Mouse (Mus musculus): ENCODE measurements around the gene Rps24. TPM values are rescaled to one million over a fixed set of nuclear protein-coding genes. Genes with fewer than 3 reads are reported as not detected.

The Rps24 gene
- polyA plus RNA-seq, 1 experiment: 2,792 TPM

DNA sequence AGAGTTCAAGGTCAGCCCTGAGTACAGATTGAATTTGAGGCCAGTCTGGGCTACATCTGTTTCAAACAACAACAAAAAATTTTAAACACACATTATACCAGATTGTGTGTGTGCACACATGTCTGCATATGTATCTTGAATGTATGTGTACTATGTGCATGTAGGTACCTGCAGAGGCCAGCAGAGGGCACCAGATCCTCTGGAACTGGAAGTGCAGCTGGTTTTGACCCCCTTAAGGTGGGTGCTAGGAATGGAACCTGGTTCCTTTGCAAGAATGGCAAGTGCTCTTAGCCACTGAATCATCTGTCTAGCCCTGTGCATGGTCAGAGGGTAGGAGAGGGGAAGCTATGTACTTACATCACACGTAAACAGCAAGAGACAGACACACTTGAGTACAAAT, 23.3 kb downstream of the Rps24 start:
- Histone ChIP-seq H3K4me1 (ENCODE audit: control insufficient read depth, insufficient read depth, low read length) (no peaks in the 10 kb centered on the region), H3K27ac (ENCODE audit: insufficient read depth, low read depth, low read length) (no peak overlapping the region), H3K4me3 (ENCODE audit: insufficient read depth, low read length) (no peak overlapping the region)
- no peak for TF ChIP-seq POLR2A (IDR thresholded peaks at IDR 0.05; ENCODE audit: borderline replicate concordance, low read depth, low read length)
- TF ChIP-seq CTCF (IDR thresholded peaks at IDR 0.05; ENCODE audit: low read depth, low read length): peak; percentile 44; the same call in 1 of the 2 replicates

DNA sequence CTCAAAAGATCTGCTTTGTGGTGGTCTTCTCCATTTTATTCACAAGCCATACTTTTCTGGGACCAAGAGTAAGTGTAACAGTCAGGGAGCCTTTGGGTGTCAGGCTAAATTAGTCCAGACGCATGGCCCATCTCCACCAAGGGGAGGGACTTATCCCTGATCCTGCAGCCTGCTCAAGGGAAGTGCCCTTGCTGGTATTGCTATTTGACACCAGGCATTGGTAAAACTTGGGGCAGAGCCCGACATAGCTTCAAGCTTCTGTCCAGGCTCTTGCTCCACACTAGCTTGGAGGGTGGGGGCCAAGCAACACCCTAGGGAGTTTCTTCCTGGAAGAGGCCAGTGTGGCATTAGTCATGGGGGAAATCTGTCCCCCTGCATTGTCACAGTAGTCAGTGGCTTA, 23.8 kb downstream of the Rps24 start:
- no peak for TF ChIP-seq CTCF (IDR thresholded peaks at IDR 0.05; ENCODE audit: low read depth, low read length)
- no peak for TF ChIP-seq POLR2A (IDR thresholded peaks at IDR 0.05; ENCODE audit: borderline replicate concordance, low read depth, low read length)
- no peak overlapping the region for H3K4me3 ChIP-seq (ENCODE audit: insufficient read depth, low read length)
- no peak overlapping the region for H3K27ac ChIP-seq (ENCODE audit: insufficient read depth, low read depth, low read length)
- no peaks in the 10 kb centered on the region for H3K4me1 ChIP-seq (ENCODE audit: control insufficient read depth, insufficient read depth, low read length)

DNA sequence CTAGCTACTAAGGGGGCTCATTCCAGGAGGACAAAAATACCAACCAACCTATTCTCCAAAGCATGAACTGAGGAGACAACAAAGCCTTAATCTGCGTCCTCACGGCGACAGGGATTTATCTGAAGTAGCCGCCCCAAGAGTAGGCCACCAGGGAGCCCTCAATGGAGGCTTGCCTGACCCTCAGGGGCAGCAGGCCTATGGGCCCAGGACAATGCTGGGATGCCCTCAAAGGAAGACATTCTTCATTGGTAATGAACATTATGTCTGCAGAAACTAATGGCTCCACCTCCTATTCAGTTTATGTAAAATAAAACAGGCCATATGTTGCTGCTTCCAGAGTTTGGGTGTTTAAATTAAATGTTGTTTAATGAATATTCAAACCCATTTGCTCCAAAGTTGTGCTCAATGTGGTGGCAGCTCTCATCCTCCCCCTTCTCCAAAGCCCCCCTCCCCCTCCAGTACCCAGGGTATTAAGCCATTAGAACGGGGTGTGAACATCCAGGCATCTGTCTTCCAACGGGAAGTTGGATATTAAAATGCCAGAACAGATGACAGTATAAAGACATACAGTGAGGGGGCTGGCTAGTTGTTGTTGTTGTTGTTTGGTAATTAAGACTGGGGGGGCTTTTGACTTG, 25.7 kb downstream of the Rps24 start:
- TF ChIP-seq POLR2A (IDR thresholded peaks at IDR 0.05; ENCODE audit: borderline replicate concordance, low read depth, low read length) (no peak), CTCF (IDR thresholded peaks at IDR 0.05; ENCODE audit: low read depth, low read length) (no peak)
- Histone ChIP-seq H3K4me3 (ENCODE audit: insufficient read depth, low read length) (no peak overlapping the region), H3K4me1 (ENCODE audit: control insufficient read depth, insufficient read depth, low read length) (no peaks in the 10 kb centered on the region), H3K27ac (ENCODE audit: insufficient read depth, low read depth, low read length) (no peak overlapping the region)

DNA sequence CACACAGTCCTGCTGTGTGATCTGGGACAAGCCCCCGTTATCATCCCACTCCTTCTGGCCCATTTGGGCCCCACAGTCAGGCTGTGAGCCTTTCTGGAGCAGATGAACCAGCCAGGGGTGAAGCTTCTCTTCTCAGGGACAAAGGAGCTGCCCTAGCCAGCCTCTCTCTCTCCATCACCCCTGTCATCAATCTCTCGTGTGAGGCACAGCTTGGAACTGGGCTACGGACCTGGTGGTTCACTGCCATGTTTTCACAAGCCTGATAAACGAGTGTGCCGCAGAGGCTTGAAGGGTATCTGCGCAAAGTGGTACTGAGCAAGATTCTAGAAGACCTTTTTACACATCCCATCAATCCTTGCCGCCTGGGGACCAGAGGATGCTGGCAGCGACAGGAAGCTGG, 34.7 kb downstream of the Rps24 start:
- no peak overlapping the region for H3K4me3 ChIP-seq (ENCODE audit: insufficient read depth, low read length)
- no peak for TF ChIP-seq CTCF (IDR thresholded peaks at IDR 0.05; ENCODE audit: low read depth, low read length)
- no peak for TF ChIP-seq POLR2A (IDR thresholded peaks at IDR 0.05; ENCODE audit: borderline replicate concordance, low read depth, low read length)
- H3K4me1 ChIP-seq (ENCODE audit: control insufficient read depth, insufficient read depth, low read length): no peaks in the 10 kb centered on the region
- H3K27ac ChIP-seq (ENCODE audit: insufficient read depth, low read depth, low read length): no peak overlapping the region

DNA sequence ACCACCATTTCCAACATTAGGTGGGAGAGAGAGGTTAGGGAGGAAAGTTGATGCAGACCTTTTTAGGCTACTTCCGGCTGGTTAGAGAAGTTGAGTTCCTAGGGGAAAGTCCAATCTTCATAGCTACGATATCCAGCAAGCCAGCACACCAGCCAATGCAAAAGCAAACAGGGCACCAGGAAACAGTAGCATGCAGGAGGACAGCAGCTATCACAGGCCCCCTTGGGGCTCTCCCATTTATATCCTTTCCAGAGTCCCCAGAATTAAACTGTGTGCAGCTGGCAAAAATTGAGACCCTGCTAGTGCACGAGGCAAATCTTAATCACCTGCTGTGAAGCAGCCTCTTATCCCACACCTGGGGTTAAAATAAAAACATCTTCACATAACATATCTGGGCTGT, 38.2 kb downstream of the Rps24 start:
- H3K4me3 ChIP-seq (ENCODE audit: insufficient read depth, low read length): no peak overlapping the region
- H3K4me1 ChIP-seq (ENCODE audit: control insufficient read depth, insufficient read depth, low read length): no peaks in the 10 kb centered on the region
- TF ChIP-seq POLR2A (IDR thresholded peaks at IDR 0.05; ENCODE audit: borderline replicate concordance, low read depth, low read length) (no peak), CTCF (IDR thresholded peaks at IDR 0.05; ENCODE audit: low read depth, low read length) (no peak)
- H3K27ac ChIP-seq (ENCODE audit: insufficient read depth, low read depth, low read length): no peak overlapping the region

DNA sequence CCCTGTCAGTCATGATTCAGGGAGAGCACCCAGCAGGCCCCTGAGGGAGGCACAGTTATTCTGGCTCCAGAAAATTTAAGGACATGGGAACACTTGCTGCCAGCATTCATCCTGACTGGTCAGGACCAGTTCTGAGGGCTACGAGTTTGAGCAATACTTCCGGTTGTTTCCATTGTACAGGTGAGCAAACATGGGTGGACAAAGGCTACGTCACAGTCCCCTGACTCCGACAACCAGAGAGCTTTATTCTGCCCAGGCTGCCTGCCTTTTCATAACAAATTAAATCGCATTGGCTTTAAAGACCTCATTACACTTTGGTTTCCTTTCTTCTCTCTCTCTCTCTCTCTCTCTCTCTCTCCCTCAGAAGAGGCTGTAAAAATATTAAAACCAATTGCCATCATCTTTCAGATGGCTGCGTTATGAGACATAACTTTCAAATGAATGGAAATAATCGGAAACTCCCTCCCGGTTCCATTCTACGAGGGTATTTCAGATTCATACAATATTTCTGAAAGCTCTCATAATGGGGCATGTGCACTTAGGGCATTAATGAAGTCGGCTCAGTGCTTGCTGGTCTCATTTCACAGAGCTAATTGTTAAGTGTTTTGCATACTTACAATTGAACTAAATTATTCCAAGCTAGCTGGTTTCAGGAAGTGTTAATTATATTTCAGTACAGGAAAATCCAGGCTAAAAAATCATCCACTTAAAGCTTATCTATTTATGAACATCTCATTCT, 38.9 kb downstream of the Rps24 start:
- H3K4me3 ChIP-seq (ENCODE audit: insufficient read depth, low read length): no peak overlapping the region
- no peak overlapping the region for H3K27ac ChIP-seq (ENCODE audit: insufficient read depth, low read depth, low read length)
- TF ChIP-seq CTCF (IDR thresholded peaks at IDR 0.05; ENCODE audit: low read depth, low read length) (no peak), POLR2A (IDR thresholded peaks at IDR 0.05; ENCODE audit: borderline replicate concordance, low read depth, low read length) (no peak)
- no peaks in the 10 kb centered on the region for H3K4me1 ChIP-seq (ENCODE audit: control insufficient read depth, insufficient read depth, low read length)

DNA sequence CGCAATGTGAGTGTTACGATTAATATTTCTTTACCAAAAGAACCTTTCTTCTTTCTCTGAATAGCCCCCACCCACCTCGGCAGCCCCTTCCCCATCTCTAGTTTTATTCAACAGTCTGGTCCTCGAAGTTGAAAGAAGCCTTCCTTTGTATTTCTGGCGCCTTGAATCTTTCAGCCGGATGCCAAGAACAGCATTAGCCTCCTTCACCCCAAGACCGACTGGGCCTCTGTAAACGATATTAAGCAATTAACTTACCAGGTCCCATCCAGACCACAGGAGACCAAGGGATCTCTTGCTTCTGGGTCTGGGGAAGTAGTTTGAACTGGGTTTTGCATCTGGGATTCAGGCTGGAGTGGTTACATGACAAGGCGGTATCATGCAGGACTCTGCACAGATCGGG, 39.5 kb downstream of the Rps24 start:
- H3K27ac ChIP-seq (ENCODE audit: insufficient read depth, low read depth, low read length): no peak overlapping the region
- TF ChIP-seq CTCF (IDR thresholded peaks at IDR 0.05; ENCODE audit: low read depth, low read length) (no peak), POLR2A (IDR thresholded peaks at IDR 0.05; ENCODE audit: borderline replicate concordance, low read depth, low read length) (no peak)
- H3K4me3 ChIP-seq (ENCODE audit: insufficient read depth, low read length): no peak overlapping the region
- no peaks in the 10 kb centered on the region for H3K4me1 ChIP-seq (ENCODE audit: control insufficient read depth, insufficient read depth, low read length)

DNA sequence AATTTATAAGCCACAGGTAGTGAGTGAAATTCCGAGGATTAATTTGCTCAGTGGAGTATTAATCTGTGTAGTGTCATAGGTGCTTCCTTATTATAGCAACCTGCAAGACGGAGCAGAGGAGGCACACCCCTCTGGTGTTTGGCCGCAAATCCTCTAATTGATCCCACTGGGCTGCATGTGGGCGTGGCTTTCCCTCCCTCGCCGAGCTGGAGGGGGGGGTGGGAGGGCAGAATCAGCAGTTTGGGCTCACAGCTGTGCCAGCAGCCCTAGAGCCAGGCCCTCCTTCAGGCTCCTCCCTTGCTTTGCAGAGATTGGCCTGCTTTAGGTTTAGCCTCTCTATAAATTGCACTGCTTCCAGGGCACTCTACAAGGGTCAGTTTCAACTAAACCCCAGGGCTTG, 43.3 kb downstream of the Rps24 start:
- H3K27ac ChIP-seq (ENCODE audit: insufficient read depth, low read depth, low read length): no peak overlapping the region
- no peak overlapping the region for H3K4me3 ChIP-seq (ENCODE audit: insufficient read depth, low read length)
- TF ChIP-seq POLR2A (IDR thresholded peaks at IDR 0.05; ENCODE audit: borderline replicate concordance, low read depth, low read length) (no peak), CTCF (IDR thresholded peaks at IDR 0.05; ENCODE audit: low read depth, low read length) (no peak)
- no peaks in the 10 kb centered on the region for H3K4me1 ChIP-seq (ENCODE audit: control insufficient read depth, insufficient read depth, low read length)

DNA sequence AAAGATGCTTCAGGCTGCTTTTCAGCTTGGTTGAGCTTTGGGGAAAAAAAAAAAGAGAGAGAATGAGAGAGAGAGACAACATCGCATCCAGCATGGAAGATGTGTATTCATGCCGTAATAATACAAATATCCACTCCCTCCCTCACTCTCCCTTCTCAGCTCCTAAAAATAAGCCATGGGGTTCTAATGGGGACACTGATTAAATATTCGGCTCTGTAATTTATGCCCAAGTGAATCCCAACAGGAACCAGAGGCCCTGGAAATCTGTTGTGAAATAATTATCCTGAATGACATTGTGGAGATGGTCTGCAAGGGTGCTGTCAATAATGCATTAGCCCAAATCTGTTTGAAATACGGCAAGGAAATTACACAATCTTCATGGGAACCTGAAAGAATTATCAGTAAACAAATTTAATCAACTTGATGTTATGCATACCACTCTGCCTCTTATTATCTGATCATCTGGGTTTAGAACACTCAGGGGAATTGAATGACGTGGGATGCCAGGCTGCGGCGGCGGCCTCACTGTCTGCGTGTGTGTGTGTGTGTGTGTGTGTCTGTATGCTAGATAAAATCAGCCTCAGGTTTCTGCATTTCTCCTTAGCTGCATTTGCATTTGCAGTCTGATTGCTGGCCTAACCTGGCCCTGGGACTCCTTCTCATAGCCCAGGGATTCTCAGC, 48.1 kb downstream of the Rps24 start:
- TF ChIP-seq CTCF (IDR thresholded peaks at IDR 0.05; ENCODE audit: low read depth, low read length) (no peak), POLR2A (IDR thresholded peaks at IDR 0.05; ENCODE audit: borderline replicate concordance, low read depth, low read length) (no peak)
- Histone ChIP-seq H3K27ac (ENCODE audit: insufficient read depth, low read depth, low read length) (no peak overlapping the region), H3K4me3 (ENCODE audit: insufficient read depth, low read length) (no peak overlapping the region), H3K4me1 (ENCODE audit: control insufficient read depth, insufficient read depth, low read length) (no peaks in the 10 kb centered on the region)

DNA sequence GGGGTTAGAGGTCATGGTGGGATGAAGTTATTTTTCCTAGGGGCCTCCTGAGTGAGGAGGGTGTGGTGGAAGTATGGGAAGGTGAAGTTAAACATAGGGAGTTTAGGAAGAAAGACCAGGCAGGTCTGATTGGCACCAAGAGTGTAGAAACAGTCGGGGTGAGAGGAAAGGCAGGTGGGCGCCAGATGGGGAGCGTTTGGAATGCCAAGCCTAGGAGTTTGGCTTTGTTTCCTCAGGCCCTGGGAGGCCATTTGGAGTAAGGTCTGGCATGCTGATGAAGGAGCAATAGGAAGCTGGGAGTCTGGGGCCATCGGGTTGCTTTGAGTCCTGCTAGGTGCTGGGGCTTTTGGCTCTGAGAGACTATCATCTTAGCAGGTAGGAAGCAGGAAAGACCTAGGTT, 56.0 kb downstream of the Rps24 start:
- no peak for TF ChIP-seq POLR2A (IDR thresholded peaks at IDR 0.05; ENCODE audit: borderline replicate concordance, low read depth, low read length)
- TF ChIP-seq CTCF (IDR thresholded peaks at IDR 0.05; ENCODE audit: low read depth, low read length): no peak
- Histone ChIP-seq H3K27ac (ENCODE audit: insufficient read depth, low read depth, low read length) (no peak overlapping the region), H3K4me1 (ENCODE audit: control insufficient read depth, insufficient read depth, low read length) (no peaks in the 10 kb centered on the region), H3K4me3 (ENCODE audit: insufficient read depth, low read length) (no peak overlapping the region)

All from bone marrow macrophage, adult 2 months (primary cell).